Mouse (Mus musculus): ENCODE measurements around the gene Ercc6l. TPM values are rescaled to one million over a fixed set of nuclear protein-coding genes. Genes with fewer than 3 reads are reported as not detected.
A peak's percentile ranks its signal among the peaks of the same experiment; 100 is the strongest.

Ercc6l gene
- polyA plus RNA-seq, 1 experiment from 2014 or later, result 7.8 TPM

DNA sequence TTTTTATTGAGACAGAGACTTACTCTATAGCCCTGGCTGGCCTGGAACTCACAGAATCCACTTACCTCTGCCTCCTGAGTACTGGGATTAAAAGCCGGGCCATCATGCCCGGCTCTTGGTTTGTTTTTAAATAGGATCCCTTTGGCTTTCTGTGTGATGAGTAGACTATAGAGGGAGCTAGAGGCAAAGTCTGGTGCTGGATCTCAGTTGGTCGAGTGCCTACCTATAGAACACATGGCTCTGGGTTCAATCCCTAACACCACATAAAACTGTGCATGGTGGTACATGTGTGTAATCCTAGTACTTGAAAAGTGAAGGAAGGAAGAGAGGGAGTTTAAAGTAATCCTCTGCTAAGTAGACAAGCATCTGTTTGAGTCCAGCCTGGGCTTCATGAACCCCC is 13.2 kb upstream of the Ercc6l start:
- ATAC-seq, result no peak
- Histone ChIP-seq H3K9me3 (ENCODE audit: control insufficient read depth, low read length) (no peaks in the 10 kb centered on the region), H3K4me1 (ENCODE audit: control insufficient read depth, insufficient read depth, low read length) (no peaks in the 10 kb centered on the region), H3K9ac (ENCODE audit: low read depth, low read length) (no peak overlapping the region), H3K27me3 (replicated peaks; ENCODE audit: control insufficient read depth, insufficient read depth, low read length) (no peaks in the 10 kb centered on the region), H3K4me3 (ENCODE audit: low read length) (no peak overlapping the region), H3K4me2 (ENCODE audit: low read depth, low read length) (no peak overlapping the region), H3K36me3 (ENCODE audit: control insufficient read depth, insufficient read depth, low read length) (no peaks in the 10 kb centered on the region), H3K27ac (ENCODE audit: low read length) (no peak overlapping the region)
- WGBS, result 63% methylated on average over 3 of the region's 3 CpGs

DNA sequence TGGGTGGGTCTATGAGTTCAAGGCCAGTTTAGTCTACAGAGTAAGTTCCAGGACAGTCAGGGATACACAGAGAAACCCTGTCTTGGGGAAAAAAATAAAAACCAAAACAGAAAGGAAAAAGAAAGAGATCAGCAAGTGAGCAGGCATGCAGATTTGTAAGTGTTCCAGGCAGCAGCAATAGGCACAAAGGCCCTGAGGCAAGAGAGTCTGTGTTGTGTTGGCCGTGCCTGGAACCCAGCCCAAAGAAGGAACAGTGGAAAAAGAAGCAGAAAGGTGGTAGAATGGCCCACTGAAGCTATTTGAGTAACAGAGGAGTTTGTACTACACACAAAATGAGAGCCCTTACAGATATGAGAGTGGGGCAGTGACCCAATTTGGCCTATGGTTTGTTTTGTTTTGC is 12.8 kb upstream of the Ercc6l start:
- Histone ChIP-seq H3K4me2 (ENCODE audit: low read depth, low read length) (no peak overlapping the region), H3K27ac (ENCODE audit: low read length) (no peak overlapping the region), H3K36me3 (ENCODE audit: control insufficient read depth, insufficient read depth, low read length) (no peaks in the 10 kb centered on the region), H3K9me3 (ENCODE audit: control insufficient read depth, low read length) (no peaks in the 10 kb centered on the region), H3K27me3 (replicated peaks; ENCODE audit: control insufficient read depth, insufficient read depth, low read length) (no peaks in the 10 kb centered on the region), H3K4me3 (ENCODE audit: low read length) (no peak overlapping the region), H3K9ac (ENCODE audit: low read depth, low read length) (no peak overlapping the region), H3K4me1 (ENCODE audit: control insufficient read depth, insufficient read depth, low read length) (no peaks in the 10 kb centered on the region)
- ATAC-seq, result no peak
- WGBS, result 56% methylated on average over 1 of the region's 1 CpGs

DNA sequence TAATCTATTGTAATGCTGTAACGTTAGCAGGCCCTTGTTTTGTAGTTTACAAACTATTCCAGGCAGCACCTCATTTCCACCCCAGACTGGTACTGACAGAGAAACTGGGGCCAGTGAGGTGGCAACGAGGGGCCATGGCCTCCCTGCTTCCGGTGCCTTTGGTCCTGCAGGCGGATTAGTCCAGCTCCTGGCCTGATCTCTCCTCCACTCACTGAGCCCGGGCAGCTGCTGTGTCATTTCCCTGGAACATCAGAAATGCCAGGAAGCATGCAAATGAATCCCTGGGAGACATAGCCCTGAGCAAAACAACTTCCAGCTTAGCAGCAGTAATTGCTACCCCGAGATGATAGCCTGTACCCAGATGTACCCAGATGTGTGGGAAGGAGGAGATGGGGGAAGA is 10.1 kb upstream of the Ercc6l start:
- Histone ChIP-seq H3K36me3 (ENCODE audit: control insufficient read depth, insufficient read depth, low read length) (no peaks in the 10 kb centered on the region), H3K4me1 (ENCODE audit: control insufficient read depth, insufficient read depth, low read length) (no peaks in the 10 kb centered on the region), H3K27ac (ENCODE audit: low read length) (no peak overlapping the region), H3K9ac (ENCODE audit: low read depth, low read length) (no peak overlapping the region), H3K27me3 (replicated peaks; ENCODE audit: control insufficient read depth, insufficient read depth, low read length) (no peaks in the 10 kb centered on the region), H3K4me2 (ENCODE audit: low read depth, low read length) (no peak overlapping the region), H3K9me3 (ENCODE audit: control insufficient read depth, low read length) (no peaks in the 10 kb centered on the region), H3K4me3 (ENCODE audit: low read length) (no peak overlapping the region)
- WGBS, result 36% methylated on average over 6 of the region's 6 CpGs
- ATAC-seq, result no peak

DNA sequence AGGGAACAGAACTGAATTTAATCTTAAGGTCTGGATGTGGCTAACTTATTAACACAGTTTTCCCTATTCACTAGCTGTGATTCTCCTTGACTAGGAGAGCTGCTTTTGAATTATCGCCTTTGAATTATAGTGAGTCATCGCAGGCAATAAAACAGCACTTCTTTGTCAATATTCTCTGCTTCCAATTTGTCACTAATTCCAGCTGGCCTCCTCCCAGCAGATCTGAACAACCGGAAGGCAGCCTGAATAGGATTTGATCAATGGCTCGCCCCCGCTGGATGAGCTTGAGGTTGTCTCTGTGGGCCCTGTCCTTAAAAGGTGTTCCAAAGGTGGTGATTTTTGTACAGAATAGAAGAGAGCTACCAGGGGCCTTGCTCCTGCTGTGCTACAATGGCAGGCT is 9.6 kb upstream of the Ercc6l start:
- Histone ChIP-seq H3K9ac (ENCODE audit: low read depth, low read length) (no peak overlapping the region), H3K36me3 (ENCODE audit: control insufficient read depth, insufficient read depth, low read length) (no peaks in the 10 kb centered on the region), H3K9me3 (ENCODE audit: control insufficient read depth, low read length) (no peaks in the 10 kb centered on the region), H3K4me1 (ENCODE audit: control insufficient read depth, insufficient read depth, low read length) (no peaks in the 10 kb centered on the region), H3K4me2 (ENCODE audit: low read depth, low read length) (no peak overlapping the region), H3K27me3 (replicated peaks; ENCODE audit: control insufficient read depth, insufficient read depth, low read length) (no peaks in the 10 kb centered on the region), H3K4me3 (ENCODE audit: low read length) (no peak overlapping the region), H3K27ac (ENCODE audit: low read length) (no peak overlapping the region)
- no peak for ATAC-seq
- 36% methylated on average over 5 of the region's 5 CpGs for WGBS

DNA sequence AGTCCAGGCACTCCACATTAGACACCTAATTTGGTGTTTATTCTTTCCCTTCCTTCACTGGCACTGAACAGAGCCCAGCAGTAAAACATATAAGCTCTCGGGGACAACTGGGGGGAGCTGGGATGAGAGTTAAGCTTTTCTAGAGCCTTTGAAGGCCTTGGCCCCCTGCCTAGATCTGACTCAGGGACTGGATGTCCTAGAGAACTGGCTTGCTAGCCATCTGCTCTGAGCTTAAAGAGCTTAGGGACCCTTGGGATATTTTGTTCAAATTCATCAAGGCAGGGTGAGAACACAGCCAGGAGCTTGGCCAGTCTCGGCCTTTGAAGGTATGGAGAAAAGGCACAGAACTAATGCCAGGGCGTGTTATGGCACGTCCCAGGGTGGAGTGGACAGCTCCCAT is 6.6 kb upstream of the Ercc6l start:
- Histone ChIP-seq H3K4me1 (ENCODE audit: control insufficient read depth, insufficient read depth, low read length) (no peaks in the 10 kb centered on the region), H3K4me3 (ENCODE audit: low read length) (no peak overlapping the region), H3K27me3 (replicated peaks; ENCODE audit: control insufficient read depth, insufficient read depth, low read length) (no peaks in the 10 kb centered on the region), H3K27ac (ENCODE audit: low read length) (no peak overlapping the region), H3K4me2 (ENCODE audit: low read depth, low read length) (no peak overlapping the region), H3K36me3 (ENCODE audit: control insufficient read depth, insufficient read depth, low read length) (no peaks in the 10 kb centered on the region), H3K9ac (ENCODE audit: low read depth, low read length) (no peak overlapping the region), H3K9me3 (ENCODE audit: control insufficient read depth, low read length) (no peaks in the 10 kb centered on the region)
- ATAC-seq, result no peak
- WGBS, result 78% methylated on average over 4 of the region's 4 CpGs

DNA sequence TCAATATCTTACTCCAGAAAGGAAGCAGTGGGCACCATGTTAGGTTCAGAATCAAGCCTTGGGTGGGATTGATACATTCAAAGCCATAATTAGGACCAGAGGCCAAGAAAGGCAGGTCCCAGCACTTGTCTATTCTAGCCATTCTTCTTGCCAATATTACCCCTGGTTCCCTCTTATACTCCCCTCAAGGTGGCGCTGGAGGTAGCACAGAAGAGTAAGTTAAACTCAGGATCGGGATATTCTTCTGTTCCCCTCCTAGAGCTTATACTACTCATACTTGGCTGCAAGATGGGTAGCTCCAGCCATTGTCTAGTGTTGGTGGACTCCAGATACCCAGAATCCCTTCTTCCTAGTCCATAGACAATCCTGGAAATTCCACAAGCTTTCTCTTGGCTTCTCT is 6.2 kb upstream of the Ercc6l start:
- Histone ChIP-seq H3K4me3 (ENCODE audit: low read length) (no peak overlapping the region), H3K27ac (ENCODE audit: low read length) (no peak overlapping the region), H3K4me1 (ENCODE audit: control insufficient read depth, insufficient read depth, low read length) (no peaks in the 10 kb centered on the region), H3K9ac (ENCODE audit: low read depth, low read length) (no peak overlapping the region), H3K27me3 (replicated peaks; ENCODE audit: control insufficient read depth, insufficient read depth, low read length) (no peaks in the 10 kb centered on the region), H3K9me3 (ENCODE audit: control insufficient read depth, low read length) (no peaks in the 10 kb centered on the region), H3K4me2 (ENCODE audit: low read depth, low read length) (no peak overlapping the region), H3K36me3 (ENCODE audit: control insufficient read depth, insufficient read depth, low read length) (no peaks in the 10 kb centered on the region)
- 39% methylated on average over 2 of the region's 2 CpGs for WGBS
- no peak for ATAC-seq

DNA sequence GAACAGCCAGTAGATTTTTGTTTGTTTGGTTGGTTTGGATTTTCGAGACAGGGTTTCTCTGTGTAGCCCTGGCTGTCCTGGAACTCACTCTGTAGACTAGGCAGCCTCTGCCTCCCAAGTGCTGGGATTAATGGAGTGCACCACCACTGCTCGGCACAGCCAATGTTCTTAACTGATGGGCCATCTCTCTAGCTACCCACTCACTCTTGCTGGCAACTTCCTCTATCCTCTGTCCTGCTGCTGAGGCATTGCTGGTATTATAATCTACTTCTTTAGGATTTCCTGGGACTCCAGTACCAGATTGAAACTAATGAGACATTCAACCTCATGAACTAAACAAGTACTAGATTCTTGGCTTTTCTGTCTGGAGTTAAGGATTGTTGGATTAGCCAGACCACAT is 3.6 kb upstream of the Ercc6l start:
- 78% methylated on average over 2 of the region's 2 CpGs for WGBS
- H3K9ac ChIP-seq (ENCODE audit: low read depth, low read length), result no peak overlapping the region
- no peaks in the 10 kb centered on the region for H3K4me1 ChIP-seq (ENCODE audit: control insufficient read depth, insufficient read depth, low read length)
- no peak overlapping the region for H3K27ac ChIP-seq (ENCODE audit: low read length)
- H3K36me3 ChIP-seq (ENCODE audit: control insufficient read depth, insufficient read depth, low read length), result no peaks in the 10 kb centered on the region
- H3K9me3 ChIP-seq (ENCODE audit: control insufficient read depth, low read length), result no peaks in the 10 kb centered on the region
- H3K4me2 ChIP-seq (ENCODE audit: low read depth, low read length), result no peak overlapping the region
- H3K27me3 ChIP-seq (replicated peaks; ENCODE audit: control insufficient read depth, insufficient read depth, low read length), result no peaks in the 10 kb centered on the region
- ATAC-seq, result no peak
- no peak overlapping the region for H3K4me3 ChIP-seq (ENCODE audit: low read length)

DNA sequence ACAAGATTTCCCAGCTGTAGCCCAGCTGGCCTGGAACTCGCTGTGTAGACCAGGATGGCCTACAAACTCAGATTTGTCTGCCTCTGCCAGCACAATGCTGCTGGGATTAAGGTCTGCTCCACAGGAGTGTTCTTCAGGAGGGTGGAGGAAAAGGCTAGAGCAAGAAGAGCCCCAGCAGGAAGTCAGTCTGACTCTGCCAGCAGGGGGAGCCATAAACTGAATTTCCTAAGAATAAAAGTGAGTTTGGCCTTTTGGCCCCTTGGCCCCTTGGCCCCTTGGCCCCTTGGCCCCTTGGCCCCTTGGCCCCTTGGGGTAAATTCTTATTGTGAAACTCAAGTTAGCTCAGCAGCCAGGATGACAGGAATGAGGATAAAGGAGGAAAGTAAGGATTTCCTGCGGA is 2.9 kb upstream of the Ercc6l start:
- Histone ChIP-seq H3K4me3 (ENCODE audit: low read length) (no peak overlapping the region), H3K4me1 (ENCODE audit: control insufficient read depth, insufficient read depth, low read length) (no peaks in the 10 kb centered on the region)
- 53% methylated on average over 2 of the region's 2 CpGs for WGBS

DNA sequence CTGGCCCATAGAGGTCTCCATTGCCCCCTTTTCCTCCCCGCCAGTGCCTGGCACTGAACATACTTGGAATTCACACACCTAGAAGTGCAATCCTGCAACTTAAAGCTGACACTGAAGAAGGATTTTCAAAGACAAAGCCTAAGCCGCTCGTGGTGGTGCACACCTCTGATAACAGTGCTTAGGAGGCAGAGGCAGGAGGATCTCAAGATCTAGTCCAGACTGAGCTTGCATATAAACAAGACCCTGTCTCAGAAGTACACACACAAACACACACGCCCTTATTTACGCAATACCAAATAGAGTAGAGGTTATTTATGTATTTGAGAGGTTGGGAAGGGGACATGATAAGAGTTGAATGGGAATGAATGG is 516 bp upstream of the Ercc6l start:
- 42% methylated on average over 5 of the region's 5 CpGs for WGBS
- H3K4me1 ChIP-seq (ENCODE audit: control insufficient read depth, insufficient read depth, low read length), result no peaks in the 10 kb centered on the region
- H3K36me3 ChIP-seq (ENCODE audit: control insufficient read depth, insufficient read depth, low read length), result no peaks in the 10 kb centered on the region
- no peaks in the 10 kb centered on the region for H3K9me3 ChIP-seq (ENCODE audit: control insufficient read depth, low read length)
- H3K4me2 ChIP-seq (ENCODE audit: low read depth, low read length), result peak overlapping the region; percentile 39
- peak overlapping the region; percentile 44 for H3K4me3 ChIP-seq (ENCODE audit: low read length)
- peak overlapping the region; percentile 58 for H3K9ac ChIP-seq (ENCODE audit: low read depth, low read length)
- no peaks in the 10 kb centered on the region for H3K27me3 ChIP-seq (replicated peaks; ENCODE audit: control insufficient read depth, insufficient read depth, low read length)
- peak overlapping the region; percentile 84 for H3K27ac ChIP-seq (ENCODE audit: low read length)
- peak; percentile 49; the same call in 1 of the 2 replicates for ATAC-seq

More for the DNA sequence above, 2.9 kb upstream of the Ercc6l start:
- Histone ChIP-seq H3K27ac (ENCODE audit: low read length) (no peak overlapping the region), H3K9ac (ENCODE audit: low read depth, low read length) (no peak overlapping the region), H3K27me3 (replicated peaks; ENCODE audit: control insufficient read depth, insufficient read depth, low read length) (no peaks in the 10 kb centered on the region), H3K4me2 (ENCODE audit: low read depth, low read length) (no peak overlapping the region), H3K36me3 (ENCODE audit: control insufficient read depth, insufficient read depth, low read length) (no peaks in the 10 kb centered on the region), H3K9me3 (ENCODE audit: control insufficient read depth, low read length) (no peaks in the 10 kb centered on the region)
- ATAC-seq, result no peak

DNA sequence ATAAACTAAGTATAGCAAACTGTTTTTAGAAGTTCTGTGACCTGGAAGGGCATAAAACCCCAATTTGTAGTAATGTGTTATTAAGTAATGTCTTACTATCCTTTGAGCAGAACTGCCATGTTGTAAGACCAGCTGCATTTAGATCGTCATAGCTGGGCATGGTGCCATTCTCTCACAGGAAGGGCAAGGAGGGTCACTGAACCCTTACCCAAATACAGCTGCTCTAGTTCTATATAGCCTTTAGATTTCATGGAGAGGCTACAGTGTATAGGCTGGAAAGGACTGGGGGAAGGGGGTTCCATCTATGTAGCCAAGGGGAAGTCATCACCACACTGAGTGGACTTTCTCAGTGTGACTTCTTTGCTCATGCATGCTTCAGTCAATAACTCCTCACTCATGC is 15.7 kb downstream of the Ercc6l start:
- no peak overlapping the region for H3K27ac ChIP-seq (ENCODE audit: low read length)
- H3K27me3 ChIP-seq (replicated peaks; ENCODE audit: control insufficient read depth, insufficient read depth, low read length), result no peaks in the 10 kb centered on the region
- no peaks in the 10 kb centered on the region for H3K4me1 ChIP-seq (ENCODE audit: control insufficient read depth, insufficient read depth, low read length)
- no peak overlapping the region for H3K4me3 ChIP-seq (ENCODE audit: low read length)
- ATAC-seq, result no peak
- no peak overlapping the region for H3K4me2 ChIP-seq (ENCODE audit: low read depth, low read length)
- no peaks in the 10 kb centered on the region for H3K36me3 ChIP-seq (ENCODE audit: control insufficient read depth, insufficient read depth, low read length)
- WGBS, result 54% methylated on average over 1 of the region's 1 CpGs
- H3K9me3 ChIP-seq (ENCODE audit: control insufficient read depth, low read length), result no peaks in the 10 kb centered on the region
- no peak overlapping the region for H3K9ac ChIP-seq (ENCODE audit: low read depth, low read length)

All from intestine, embryonic 16.5 days (tissue).